Mouse (Mus musculus): ENCODE results near the gene C1galt1.

C1galt1 gene

DNA sequence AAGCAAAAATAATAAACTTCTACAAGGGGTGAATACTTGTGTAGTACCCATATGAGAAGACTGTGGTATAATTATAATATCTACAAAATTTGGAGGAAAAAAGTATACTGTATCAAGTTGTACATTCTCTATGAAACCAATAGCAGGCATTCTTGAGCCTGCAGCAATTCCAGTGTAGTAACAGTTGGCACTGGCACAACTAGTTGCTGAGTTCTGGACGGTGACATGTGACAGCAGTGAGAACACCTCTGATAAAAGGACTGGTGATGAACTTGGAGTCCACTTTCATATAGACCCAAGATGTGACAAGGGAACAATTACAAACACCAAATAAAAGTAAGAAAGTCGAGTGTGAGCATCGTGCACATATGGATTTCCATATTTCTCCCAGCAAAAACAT lies 14.5 kb downstream of the C1galt1 start:
- no peak for DNase-seq (ENCODE audit: low spot score)

DNA sequence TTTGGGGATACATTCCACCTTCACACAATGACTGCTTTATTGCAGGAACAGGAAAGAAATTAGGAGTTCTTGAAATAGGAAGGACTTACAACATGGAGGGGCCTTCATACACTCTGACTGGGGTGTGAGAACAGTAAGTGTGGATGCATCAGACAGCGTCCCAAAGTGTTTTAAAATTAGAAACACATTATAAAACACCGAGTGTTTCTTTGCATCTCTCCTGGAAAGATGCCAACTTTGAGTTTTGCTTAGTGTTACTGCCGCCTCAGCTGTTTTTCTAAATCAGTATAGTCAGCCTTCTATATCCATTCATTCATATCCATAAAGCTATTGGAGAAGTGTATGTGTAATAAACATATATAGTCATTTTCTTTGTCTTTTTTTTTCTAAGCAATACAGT lies 16.4 kb downstream of the C1galt1 start:
- DNase-seq (ENCODE audit: low spot score) = no peak

DNA sequence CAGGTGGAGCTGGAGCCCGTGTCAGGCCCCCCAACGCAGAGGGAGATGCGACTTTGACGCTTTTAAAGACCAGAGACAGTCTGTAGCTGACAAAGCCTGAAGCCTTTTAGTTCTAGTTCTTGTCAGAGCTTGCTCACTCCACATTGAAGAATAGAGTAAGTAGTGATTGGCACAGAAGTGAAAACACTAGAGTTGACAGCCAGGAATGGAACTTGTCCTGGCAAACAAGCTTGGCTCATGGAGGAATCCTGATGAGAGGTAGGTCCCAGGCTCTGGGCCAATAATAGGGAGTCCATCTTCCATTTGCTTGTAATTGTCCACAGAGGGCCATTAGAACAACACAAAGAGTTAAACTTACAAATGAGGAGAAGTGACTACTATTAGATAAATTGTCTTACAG lies 18.7 kb downstream of the C1galt1 start:
- no peak for DNase-seq (ENCODE audit: low spot score)

DNA sequence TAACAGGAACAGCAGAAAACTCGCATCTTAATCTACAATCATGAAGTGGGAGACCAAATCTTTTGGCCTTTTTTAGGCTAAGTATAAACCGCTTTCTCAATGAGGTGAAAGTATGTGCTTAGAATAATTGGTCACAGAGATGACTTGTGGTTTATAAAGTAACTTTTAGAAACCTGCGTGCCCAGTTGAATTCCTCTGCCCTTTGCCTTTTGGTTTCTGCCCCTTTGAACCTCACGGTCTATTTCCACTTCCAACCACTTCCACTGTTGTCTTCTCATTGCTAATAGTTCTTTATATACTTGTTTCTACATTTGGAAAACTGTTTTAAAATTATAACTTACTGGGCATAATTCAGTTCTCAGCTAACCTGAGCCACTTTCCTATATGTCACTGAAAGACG lies 32.2 kb downstream of the C1galt1 start:
- DNase-seq (ENCODE audit: low spot score) = no peak

DNA sequence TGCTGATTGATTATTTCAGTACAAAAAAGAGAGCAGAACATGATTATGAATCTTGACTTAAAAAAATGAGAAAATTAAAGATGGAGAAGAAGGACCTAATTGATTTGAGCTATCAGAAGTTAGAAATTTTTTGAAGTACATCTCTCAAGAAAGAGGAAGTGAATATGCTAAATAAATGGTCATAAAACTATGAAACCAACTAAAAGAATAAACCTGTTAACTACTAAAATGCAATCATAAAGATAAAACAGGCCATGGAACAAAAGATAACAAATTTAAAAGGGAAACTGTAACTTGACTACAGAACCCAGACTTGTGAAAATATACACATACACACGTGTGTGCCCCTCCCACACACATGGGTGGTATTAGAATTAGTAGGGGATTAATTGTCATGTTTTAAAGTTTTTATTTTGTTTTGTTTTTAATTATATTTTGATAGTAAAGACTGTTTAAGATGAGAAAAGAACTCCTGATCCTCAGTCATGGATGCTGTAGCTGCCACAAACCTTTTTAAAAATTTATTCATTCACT lies 37.0 kb downstream of the C1galt1 start:
- no peak for DNase-seq (ENCODE audit: low spot score)

DNA sequence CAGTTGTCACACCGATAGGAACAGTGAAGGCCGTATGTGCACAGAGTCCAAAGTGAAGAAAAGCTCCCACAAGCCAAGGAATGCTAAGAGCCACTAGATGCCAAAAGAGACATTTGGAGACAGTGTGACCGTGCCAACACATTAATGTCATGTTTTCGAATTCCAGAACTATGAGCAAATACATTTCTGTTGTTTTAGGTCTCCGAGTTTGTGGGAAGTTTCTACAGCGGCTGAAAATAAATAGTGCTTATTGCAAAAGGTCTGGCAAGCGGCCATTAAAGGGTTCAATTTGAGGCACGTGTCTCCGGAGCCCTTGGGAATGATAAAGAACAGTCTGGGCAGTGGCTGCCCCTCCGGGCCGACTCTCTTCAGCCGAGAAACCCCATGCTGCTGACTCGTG lies 37.9 kb downstream of the C1galt1 start:
- no peak for DNase-seq (ENCODE audit: low spot score)

DNA sequence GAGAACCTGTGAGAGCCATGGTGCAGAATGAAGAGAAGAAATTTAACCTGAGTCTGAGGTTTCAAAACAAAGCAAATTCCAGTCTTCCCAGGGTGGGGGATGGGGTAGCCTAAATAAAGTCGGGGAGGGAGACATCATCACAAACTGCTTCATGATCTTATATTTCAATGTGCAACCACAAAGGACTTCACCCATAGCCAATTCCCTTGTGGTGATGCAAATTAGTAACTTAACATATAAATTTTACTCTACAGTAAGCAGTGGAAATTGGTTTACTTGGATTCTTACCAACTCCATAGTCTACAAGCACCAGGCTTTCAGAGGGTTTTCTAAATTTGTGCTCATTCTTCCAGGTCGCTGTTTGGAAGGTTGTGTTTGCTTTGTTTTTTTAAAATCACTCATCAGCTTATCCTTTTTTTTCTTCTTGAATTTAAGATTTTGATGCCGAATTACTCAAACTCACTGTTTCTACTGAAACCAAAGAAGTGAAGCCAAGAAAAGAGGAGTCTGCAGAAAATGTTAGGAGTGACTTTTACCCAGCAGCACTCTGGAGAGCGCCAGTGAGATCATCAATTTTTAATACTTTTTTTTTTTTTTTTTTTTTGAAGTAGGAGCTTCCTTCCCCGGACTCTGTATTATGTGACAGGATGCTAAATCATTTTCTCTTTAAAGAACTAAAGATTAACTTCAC lies 41.5 kb downstream of the C1galt1 start:
- DNase-seq (ENCODE audit: low spot score) = no peak

DNA sequence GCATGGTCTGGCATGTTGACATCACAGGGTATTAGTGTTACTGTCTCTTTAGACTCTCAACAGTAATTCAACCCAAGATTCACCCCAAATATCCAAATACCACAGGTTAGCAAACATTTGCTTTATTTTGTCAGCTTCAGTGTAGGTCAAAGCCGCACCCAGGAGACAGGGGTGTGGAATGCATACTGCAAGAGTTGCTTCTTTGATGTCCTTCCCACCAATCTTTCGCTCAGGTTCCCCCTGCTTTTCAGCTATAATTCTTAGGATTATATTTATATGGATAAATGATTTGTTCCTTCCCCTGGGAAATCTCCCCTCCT lies 42.0 kb downstream of the C1galt1 start:
- no peak for DNase-seq (ENCODE audit: low spot score)

DNA sequence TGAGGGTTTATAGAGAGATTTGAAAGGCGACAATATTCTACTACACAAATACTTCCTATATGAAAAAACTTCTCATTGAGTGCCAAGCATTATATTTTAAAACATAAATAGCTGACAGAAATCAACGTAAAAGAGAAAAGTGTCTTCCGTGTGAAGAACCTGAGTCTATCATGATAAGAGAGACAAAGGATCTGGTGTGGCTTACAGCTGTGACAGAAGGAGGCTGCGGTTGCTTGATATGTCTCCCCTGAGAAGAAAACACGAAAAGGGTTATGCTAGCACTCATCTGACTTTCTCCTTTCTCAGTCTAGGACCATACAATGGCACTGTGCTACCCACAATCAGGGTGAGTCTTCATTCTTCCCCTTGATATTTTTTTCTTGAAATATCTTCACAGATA lies 51.7 kb downstream of the C1galt1 start:
- DNase-seq (ENCODE audit: low spot score) = no peak

DNA sequence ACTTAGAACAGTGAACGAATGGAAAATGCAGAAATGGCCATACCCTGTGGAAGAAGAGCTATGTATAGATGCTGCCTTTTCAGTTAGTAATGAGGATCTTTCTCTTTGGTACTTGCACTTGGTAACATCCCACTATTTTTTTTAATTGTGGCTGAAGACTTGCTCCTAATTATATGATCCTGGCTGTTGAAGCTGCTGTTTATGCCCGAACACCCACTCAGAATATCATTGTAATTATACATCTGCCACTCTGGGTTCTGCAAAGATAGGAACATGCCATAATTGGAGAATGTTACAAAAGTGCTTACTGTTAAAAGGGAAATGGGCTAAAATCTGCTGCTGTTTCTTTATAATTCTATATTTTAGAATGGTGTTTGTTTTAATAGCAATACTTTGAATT lies 67.4 kb downstream of the C1galt1 start:
- no peak for DNase-seq (ENCODE audit: low spot score)
